Mouse (Mus musculus): ENCODE results near the gene Lrrc25. TPM values are rescaled to one million over a fixed set of nuclear protein-coding genes. Genes with fewer than 3 reads are reported as not detected.

The Lrrc25 gene
- polyA plus RNA-seq (2014; fragmentation: Nextera tagmentation; extraction: Ambion mirVana) = 0.57 TPM in 2 replicates

DNA sequence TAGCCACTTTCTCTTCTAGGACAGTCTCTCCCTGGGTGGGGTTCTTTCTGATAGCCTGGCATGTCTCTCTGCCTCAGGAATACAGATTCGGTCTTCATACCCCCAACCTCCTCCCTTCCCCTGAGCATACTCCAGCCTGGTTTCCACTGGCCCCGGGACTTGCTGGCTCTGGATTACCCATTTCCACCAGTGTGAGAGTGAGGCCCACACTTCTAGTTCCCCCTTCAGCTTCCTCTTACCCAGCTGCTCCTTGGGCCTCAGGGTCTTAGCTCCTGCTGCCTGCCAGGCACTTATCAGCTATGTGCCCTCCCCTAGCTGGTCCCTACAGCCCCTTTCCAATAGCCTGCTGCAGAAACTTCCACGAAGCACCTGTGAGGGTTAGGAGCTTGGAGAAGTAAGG is at the start of gene Lrrc25:
Lrrc25 (plus strand) TSS at position 262 of the 400 bp plus-strand sequence.
- DNase-seq (ENCODE audit: low spot score) (no peak), ATAC-seq (ENCODE audit: insufficient number of reproducible peaks, low FRiP score, low TSS enrichment, low read depth) (no peak)
- Histone ChIP-seq H3K27me3 (ENCODE audit: control insufficient read depth, insufficient read depth, low read length) (no peaks in the 10 kb centered on the region), H3K4me3 (ENCODE audit: low read depth, low read length) (no peak within 1 kb of the TSS), H3K4me1 (ENCODE audit: control insufficient read depth, insufficient read depth, low read length) (peaks cover 1% of the 10 kb centered on the region; the same call in 1 of the 2 replicates), H3K9me3 (ENCODE audit: control insufficient read depth, low read length) (no peaks in the 10 kb centered on the region), H3K27ac (replicated peaks; ENCODE audit: low read depth, low read length) (no peak within 1 kb of the TSS), H3K36me3 (ENCODE audit: control insufficient read depth, insufficient read depth, low read length) (no peaks in the 10 kb centered on the region), H3K9ac (ENCODE audit: low read length) (no peak within 1 kb of the TSS), H3K4me2 (ENCODE audit: low read depth, severe bottlenecking) (no peak within 1 kb of the TSS)
- 85% methylated on average over 3 of the region's 3 CpGs for WGBS

DNA sequence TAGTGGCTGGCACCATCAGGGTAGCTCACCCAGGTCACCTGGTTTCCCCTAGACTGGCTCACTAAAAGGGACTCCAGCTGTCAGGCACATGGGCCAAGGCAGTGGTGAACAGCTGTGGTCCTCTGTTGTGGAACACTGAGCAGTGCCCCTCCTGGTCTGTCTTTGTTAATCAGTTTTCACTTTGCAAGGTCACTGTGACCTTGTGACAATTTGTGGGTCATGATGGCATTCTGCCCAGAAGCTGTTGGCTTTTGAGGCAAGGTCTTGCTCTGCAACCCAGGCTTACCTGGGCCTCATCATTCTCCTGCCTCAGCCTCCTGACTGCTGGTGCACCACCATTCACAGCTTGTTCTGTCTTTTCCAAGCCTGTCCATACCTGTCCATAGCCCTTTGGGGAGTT is 45.6 kb upstream of the Lrrc25 start:
- no peaks in the 10 kb centered on the region for H3K9me3 ChIP-seq (ENCODE audit: control insufficient read depth, low read length)
- no peak for DNase-seq (ENCODE audit: low spot score)
- no peaks in the 10 kb centered on the region for H3K27me3 ChIP-seq (ENCODE audit: control insufficient read depth, insufficient read depth, low read length)
- H3K9ac ChIP-seq (ENCODE audit: low read length) = no peak overlapping the region
- peaks cover 2% of the 10 kb centered on the region; the same call in 1 of the 2 replicates for H3K36me3 ChIP-seq (ENCODE audit: control insufficient read depth, insufficient read depth, low read length)
- 0 out of 2 replicates have a peak, but pooled peaks cover 2% of the 10 kb centered on the region for H3K4me1 ChIP-seq (ENCODE audit: control insufficient read depth, insufficient read depth, low read length)
- no peak overlapping the region for H3K27ac ChIP-seq (replicated peaks; ENCODE audit: low read depth, low read length)
- H3K4me2 ChIP-seq (ENCODE audit: low read depth, severe bottlenecking) = no peak overlapping the region
- no peak overlapping the region for H3K4me3 ChIP-seq (ENCODE audit: low read depth, low read length)
- no peak for ATAC-seq (ENCODE audit: insufficient number of reproducible peaks, low FRiP score, low TSS enrichment, low read depth)

DNA sequence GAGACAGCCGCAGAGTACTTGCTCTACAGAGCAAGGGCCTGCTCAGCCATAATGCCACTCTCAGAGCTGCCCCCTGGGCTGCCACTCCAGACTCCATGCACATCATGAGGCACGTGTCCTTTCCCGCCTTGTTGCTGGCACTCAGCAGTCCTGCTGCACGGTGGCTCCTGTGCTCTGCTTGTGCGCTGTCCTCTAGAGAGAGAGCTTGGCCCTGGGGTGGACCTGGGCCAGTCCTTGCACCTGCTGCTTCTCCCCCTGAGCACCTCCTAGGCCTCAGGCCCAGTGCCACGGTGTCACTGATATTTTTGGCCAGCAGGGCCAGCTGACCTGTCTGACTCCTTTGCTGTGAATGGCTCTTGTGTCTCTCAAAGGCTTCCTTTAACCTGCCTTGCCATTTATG is 45.0 kb upstream of the Lrrc25 start:
- no peak overlapping the region for H3K4me3 ChIP-seq (ENCODE audit: low read depth, low read length)
- H3K9ac ChIP-seq (ENCODE audit: low read length) = no peak overlapping the region
- no peak overlapping the region for H3K4me2 ChIP-seq (ENCODE audit: low read depth, severe bottlenecking)
- DNase-seq (ENCODE audit: low spot score) (no peak), ATAC-seq (ENCODE audit: insufficient number of reproducible peaks, low FRiP score, low TSS enrichment, low read depth) (no peak)
- H3K27ac ChIP-seq (replicated peaks; ENCODE audit: low read depth, low read length) = no peak overlapping the region
- no peaks in the 10 kb centered on the region for H3K4me1 ChIP-seq (ENCODE audit: control insufficient read depth, insufficient read depth, low read length)
- H3K9me3 ChIP-seq (ENCODE audit: control insufficient read depth, low read length) = no peaks in the 10 kb centered on the region
- H3K36me3 ChIP-seq (ENCODE audit: control insufficient read depth, insufficient read depth, low read length) = peaks cover 2% of the 10 kb centered on the region; the same call in 1 of the 2 replicates
- no peaks in the 10 kb centered on the region for H3K27me3 ChIP-seq (ENCODE audit: control insufficient read depth, insufficient read depth, low read length)
- WGBS = 84% methylated on average over 6 of the region's 6 CpGs

DNA sequence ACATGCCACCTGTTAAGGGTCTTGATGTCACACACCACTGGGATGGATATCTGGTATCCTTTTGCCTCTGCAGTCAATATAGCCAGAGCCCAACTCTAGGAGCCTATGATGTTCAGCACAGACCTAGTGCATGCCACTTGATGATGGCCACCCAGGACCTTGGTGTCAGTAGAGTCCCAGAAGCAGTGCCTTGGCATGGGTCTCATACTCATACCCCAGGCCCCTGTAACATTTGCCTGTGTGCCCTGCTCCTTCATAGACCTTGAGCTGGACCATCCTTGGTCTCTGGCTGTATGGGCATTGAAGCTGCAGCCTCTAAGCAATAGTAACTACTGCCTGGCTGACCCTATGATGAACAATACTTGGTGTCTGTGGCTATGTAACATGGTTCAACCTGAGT is 41.7 kb upstream of the Lrrc25 start:
- H3K4me2 ChIP-seq (ENCODE audit: low read depth, severe bottlenecking) = no peak overlapping the region
- H3K4me3 ChIP-seq (ENCODE audit: low read depth, low read length) = no peak overlapping the region
- peaks cover 4% of the 10 kb centered on the region; the same call in 1 of the 2 replicates for H3K36me3 ChIP-seq (ENCODE audit: control insufficient read depth, insufficient read depth, low read length)
- ATAC-seq (ENCODE audit: insufficient number of reproducible peaks, low FRiP score, low TSS enrichment, low read depth) (no peak), DNase-seq (ENCODE audit: low spot score) (no peak)
- no peak overlapping the region for H3K27ac ChIP-seq (replicated peaks; ENCODE audit: low read depth, low read length)
- no peaks in the 10 kb centered on the region for H3K27me3 ChIP-seq (ENCODE audit: control insufficient read depth, insufficient read depth, low read length)
- no peak overlapping the region for H3K9ac ChIP-seq (ENCODE audit: low read length)
- H3K4me1 ChIP-seq (ENCODE audit: control insufficient read depth, insufficient read depth, low read length) = no peaks in the 10 kb centered on the region
- no peaks in the 10 kb centered on the region for H3K9me3 ChIP-seq (ENCODE audit: control insufficient read depth, low read length)

DNA sequence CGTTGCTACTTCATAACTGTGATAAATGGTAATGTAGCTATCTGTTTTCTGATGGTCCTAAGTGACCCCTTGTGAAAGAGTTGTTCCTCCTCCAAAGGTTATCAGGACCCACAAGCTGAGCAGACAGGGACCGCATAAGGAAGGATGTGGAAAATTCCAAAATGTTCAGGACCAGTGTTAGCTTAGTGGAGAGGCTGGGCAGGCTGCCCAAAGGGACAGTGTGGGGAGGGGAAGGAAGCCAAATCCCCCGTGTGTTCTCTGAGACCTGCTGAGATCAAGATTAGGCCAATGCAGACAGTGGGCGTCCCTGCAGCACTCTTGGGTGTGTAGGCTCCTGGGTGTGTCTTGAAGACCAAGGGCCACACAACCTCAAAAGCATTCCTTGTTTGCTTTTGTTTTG is 41.0 kb upstream of the Lrrc25 start:
- Histone ChIP-seq H3K4me3 (ENCODE audit: low read depth, low read length) (no peak overlapping the region), H3K27ac (replicated peaks; ENCODE audit: low read depth, low read length) (no peak overlapping the region), H3K27me3 (ENCODE audit: control insufficient read depth, insufficient read depth, low read length) (no peaks in the 10 kb centered on the region), H3K4me1 (ENCODE audit: control insufficient read depth, insufficient read depth, low read length) (no peaks in the 10 kb centered on the region), H3K4me2 (ENCODE audit: low read depth, severe bottlenecking) (no peak overlapping the region), H3K36me3 (ENCODE audit: control insufficient read depth, insufficient read depth, low read length) (peaks cover 4% of the 10 kb centered on the region; the same call in 1 of the 2 replicates), H3K9ac (ENCODE audit: low read length) (no peak overlapping the region), H3K9me3 (ENCODE audit: control insufficient read depth, low read length) (no peaks in the 10 kb centered on the region)
- 85% methylated on average over 4 of the region's 4 CpGs for WGBS
- DNase-seq (ENCODE audit: low spot score) (no peak), ATAC-seq (ENCODE audit: insufficient number of reproducible peaks, low FRiP score, low TSS enrichment, low read depth) (no peak)

DNA sequence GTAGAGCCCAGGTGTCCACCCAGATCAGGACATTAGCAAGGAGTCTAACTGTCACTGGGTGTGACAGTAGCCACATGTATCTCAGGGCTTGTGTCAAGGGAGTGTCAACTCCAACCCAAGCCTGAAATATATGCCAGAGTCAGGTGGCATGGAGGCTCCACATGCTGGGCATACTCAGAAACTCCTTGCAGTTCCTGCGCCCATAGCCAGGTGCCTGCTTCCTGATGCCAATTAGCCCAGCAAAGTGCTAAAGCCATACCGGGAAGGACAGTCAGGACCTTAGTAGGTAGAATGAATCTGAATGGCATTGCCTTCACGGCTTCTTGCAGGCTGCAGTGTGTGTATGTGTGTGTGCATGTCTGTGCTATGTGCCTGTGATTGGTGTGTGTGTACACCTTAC is 38.7 kb upstream of the Lrrc25 start:
- no peaks in the 10 kb centered on the region for H3K9me3 ChIP-seq (ENCODE audit: control insufficient read depth, low read length)
- no peak overlapping the region for H3K27ac ChIP-seq (replicated peaks; ENCODE audit: low read depth, low read length)
- H3K9ac ChIP-seq (ENCODE audit: low read length) = no peak overlapping the region
- DNase-seq (ENCODE audit: low spot score) (no peak), ATAC-seq (ENCODE audit: insufficient number of reproducible peaks, low FRiP score, low TSS enrichment, low read depth) (no peak)
- no peaks in the 10 kb centered on the region for H3K4me1 ChIP-seq (ENCODE audit: control insufficient read depth, insufficient read depth, low read length)
- peaks cover 14% of the 10 kb centered on the region; the same call in 1 of the 2 replicates for H3K36me3 ChIP-seq (ENCODE audit: control insufficient read depth, insufficient read depth, low read length)
- no peak overlapping the region for H3K4me3 ChIP-seq (ENCODE audit: low read depth, low read length)
- H3K4me2 ChIP-seq (ENCODE audit: low read depth, severe bottlenecking) = no peak overlapping the region
- no peaks in the 10 kb centered on the region for H3K27me3 ChIP-seq (ENCODE audit: control insufficient read depth, insufficient read depth, low read length)
- whole genome bisulfite sequencing = 87% methylated on average over 3 of the region's 3 CpGs

DNA sequence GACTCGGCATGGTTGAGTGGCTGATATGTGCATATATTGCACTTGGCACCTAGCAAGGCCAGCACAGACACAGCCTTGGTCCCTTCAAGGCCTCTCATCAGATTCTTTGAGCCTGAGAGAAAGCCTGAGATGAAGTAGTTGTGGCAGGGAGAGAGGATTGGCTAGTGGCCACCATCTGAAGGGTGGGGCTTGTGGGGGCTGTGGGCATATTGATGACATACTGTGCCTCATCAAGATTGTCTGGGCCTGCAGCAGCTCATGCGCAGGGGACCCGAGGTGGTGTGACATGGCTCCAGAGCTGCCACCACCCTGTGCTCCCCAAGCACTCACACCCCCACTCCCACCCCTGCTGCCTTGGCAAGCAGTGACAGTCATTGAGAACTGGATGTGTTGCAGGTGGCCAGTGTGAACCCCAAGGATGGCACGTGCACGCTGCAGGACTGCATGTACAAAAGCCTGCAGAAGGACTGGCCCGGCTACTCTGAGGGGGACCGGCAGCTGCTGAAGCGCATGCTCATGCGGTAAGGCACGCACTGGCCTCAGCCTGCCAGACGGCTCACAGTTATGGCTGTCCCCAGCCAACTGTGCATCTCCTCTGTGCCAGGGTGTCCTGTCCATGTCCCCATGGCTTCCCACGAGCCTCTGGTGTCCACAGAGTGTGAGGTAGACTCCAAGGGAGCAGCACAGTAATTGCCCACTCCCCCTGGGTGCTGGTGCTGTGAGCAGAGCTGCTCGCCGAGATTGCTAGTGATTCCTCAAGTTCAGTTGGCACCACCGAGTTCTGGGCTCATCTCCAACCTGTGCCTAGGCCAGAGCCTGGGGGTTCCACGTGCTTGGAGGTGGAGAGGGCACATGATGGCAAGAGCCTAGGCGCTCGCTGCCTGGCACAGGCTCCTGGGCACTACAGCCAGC is 32.2 kb upstream of the Lrrc25 start:
- no peaks in the 10 kb centered on the region for H3K27me3 ChIP-seq (ENCODE audit: control insufficient read depth, insufficient read depth, low read length)
- H3K36me3 ChIP-seq (ENCODE audit: control insufficient read depth, insufficient read depth, low read length) = peaks cover 32% of the 10 kb centered on the region
- no peaks in the 10 kb centered on the region for H3K4me1 ChIP-seq (ENCODE audit: control insufficient read depth, insufficient read depth, low read length)
- H3K4me3 ChIP-seq (ENCODE audit: low read depth, low read length) = no peak overlapping the region
- H3K9me3 ChIP-seq (ENCODE audit: control insufficient read depth, low read length) = no peaks in the 10 kb centered on the region
- no peak overlapping the region for H3K9ac ChIP-seq (ENCODE audit: low read length)
- no peak overlapping the region for H3K4me2 ChIP-seq (ENCODE audit: low read depth, severe bottlenecking)
- DNase-seq (ENCODE audit: low spot score) (no peak), ATAC-seq (ENCODE audit: insufficient number of reproducible peaks, low FRiP score, low TSS enrichment, low read depth) (no peak)
- 90% methylated on average over 18 of the region's 18 CpGs for WGBS
- no peak overlapping the region for H3K27ac ChIP-seq (replicated peaks; ENCODE audit: low read depth, low read length)

DNA sequence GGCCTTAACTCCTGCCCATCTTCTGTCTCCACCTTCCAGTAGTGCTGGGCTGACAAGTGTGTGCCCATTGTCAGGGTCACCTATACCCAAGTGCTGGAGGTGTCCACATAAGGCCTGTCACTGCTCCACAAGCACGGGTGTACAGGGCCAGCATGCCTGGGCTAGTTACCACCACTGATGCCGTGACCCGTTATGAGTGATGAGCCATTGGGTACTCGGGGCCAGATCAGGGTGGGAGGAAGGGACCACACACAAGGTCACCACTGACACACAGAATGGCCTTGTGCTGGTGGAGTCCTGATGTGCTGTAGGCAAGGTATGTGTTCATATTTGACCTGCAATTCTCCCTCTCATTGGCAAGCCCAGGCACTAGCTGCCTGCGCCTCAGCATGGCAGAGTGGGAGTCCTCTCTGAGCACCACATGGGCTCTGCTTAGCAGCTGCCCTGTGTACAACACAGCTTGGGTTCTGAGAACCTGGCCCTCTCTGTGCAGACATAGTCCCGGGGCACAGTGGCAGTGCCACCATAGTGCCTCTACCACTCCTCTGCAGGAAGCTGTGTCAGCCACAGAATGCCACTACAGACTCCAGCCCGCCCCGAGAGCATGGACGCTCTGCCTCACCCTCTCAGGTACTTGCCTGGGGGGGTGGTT is 31.2 kb upstream of the Lrrc25 start:
- no peaks in the 10 kb centered on the region for H3K27me3 ChIP-seq (ENCODE audit: control insufficient read depth, insufficient read depth, low read length)
- no peak overlapping the region for H3K4me3 ChIP-seq (ENCODE audit: low read depth, low read length)
- H3K4me2 ChIP-seq (ENCODE audit: low read depth, severe bottlenecking) = no peak overlapping the region
- H3K4me1 ChIP-seq (ENCODE audit: control insufficient read depth, insufficient read depth, low read length) = no peaks in the 10 kb centered on the region
- no peak for ATAC-seq (ENCODE audit: insufficient number of reproducible peaks, low FRiP score, low TSS enrichment, low read depth)
- peaks cover 32% of the 10 kb centered on the region for H3K36me3 ChIP-seq (ENCODE audit: control insufficient read depth, insufficient read depth, low read length)
- H3K27ac ChIP-seq (replicated peaks; ENCODE audit: low read depth, low read length) = no peak overlapping the region
- no peak overlapping the region for H3K9ac ChIP-seq (ENCODE audit: low read length)
- WGBS = 91% methylated on average over 9 of the region's 9 CpGs
- H3K9me3 ChIP-seq (ENCODE audit: control insufficient read depth, low read length) = no peaks in the 10 kb centered on the region
- DNase-seq (ENCODE audit: low spot score) = no peak

All from limb, embryonic 11.5 days (tissue).